Mouse (Mus musculus): ENCODE data around the gene Olfr1264. TPM values are rescaled to one million over a fixed set of nuclear protein-coding genes. Genes with fewer than 3 reads are reported as not detected.

Gene Olfr1264
- polyA plus RNA-seq (2012; rRNA removed), result not detected in 2 replicates

DNA sequence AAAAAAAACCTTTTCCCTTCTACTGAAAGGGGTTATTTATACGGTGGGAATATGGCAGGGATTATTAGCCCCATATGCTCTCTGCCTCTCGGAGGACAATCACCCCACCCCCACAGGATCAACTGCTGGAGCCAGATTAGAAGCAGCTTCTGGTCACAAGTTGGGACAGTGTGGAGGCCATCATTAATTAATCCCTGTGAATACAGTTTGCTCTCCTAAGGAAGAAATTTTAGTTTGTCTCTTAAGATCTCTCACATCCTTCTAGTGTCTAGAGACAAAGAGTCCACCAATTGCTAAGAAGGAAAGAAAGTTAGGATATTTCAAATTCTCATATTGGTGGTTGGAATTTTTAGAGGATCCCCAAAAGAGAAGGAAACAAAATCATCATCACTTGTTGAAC lies at the start of gene Olfr1264:
Gene Olfr1264 (minus strand): TSS at position 101 of the 400 bp plus-strand sequence.
- Histone ChIP-seq H3K4me3 (ENCODE audit: insufficient read depth, low read length) (no peak within 1 kb of the TSS), H3K4me1 (ENCODE audit: control insufficient read depth, insufficient read depth, low read length) (no peaks in the 10 kb centered on the region), H3K27ac (ENCODE audit: insufficient read depth, low read length) (no peak within 1 kb of the TSS)
- TF ChIP-seq POLR2A (IDR thresholded peaks at IDR 0.05; ENCODE audit: extremely low read depth, insufficient read depth, low read length) (no peak), CTCF (IDR thresholded peaks at IDR 0.05; ENCODE audit: extremely low read depth, insufficient read depth, low read length) (no peak)

DNA sequence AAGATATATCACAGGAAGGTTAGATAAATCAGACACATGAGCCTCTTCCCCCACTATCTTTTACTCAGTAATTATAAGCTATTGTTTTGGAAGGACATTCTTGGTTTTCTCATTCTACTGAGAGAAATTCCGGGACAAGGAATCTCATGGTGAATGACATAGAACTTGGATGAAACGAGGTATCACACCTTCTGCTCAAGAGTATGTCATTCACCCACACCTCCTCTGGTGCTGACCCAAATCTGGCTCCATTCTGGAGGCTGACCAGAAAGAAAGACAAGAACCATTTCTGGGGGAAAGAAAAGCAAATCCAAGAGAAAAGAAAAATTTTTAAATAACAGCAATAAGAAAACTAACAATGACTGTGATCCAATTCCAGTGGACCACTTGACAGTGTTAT lies 44.7 kb upstream of the Olfr1264 start:
- H3K4me1 ChIP-seq (ENCODE audit: control insufficient read depth, insufficient read depth, low read length), result no peaks in the 10 kb centered on the region
- H3K4me3 ChIP-seq (ENCODE audit: insufficient read depth, low read length), result no peak overlapping the region
- no peak overlapping the region for H3K27ac ChIP-seq (ENCODE audit: insufficient read depth, low read length)
- no peak for TF ChIP-seq POLR2A (IDR thresholded peaks at IDR 0.05; ENCODE audit: extremely low read depth, insufficient read depth, low read length)
- TF ChIP-seq CTCF (IDR thresholded peaks at IDR 0.05; ENCODE audit: extremely low read depth, insufficient read depth, low read length), result no peak

DNA sequence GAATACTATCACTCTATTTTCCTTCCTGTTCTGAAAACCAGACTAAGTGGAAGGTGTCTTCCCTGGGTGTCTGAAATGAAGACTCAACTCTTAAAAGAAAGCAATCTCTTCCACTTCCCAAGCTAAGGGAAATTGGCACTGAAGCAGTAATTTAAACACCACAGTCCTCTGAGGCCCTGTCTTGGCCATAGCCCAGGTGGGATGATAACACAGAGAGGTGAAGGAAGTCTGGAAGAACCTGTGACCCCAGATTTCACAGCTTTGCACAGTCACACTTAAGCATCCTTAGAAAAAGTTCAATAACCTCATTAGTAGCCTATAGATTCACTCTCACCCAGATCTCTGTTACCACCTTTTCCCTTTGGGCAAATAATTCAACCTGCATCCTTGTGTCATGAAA lies 38.1 kb upstream of the Olfr1264 start, which contains the start of gene Olfr140:
Gene Olfr140 (minus strand): TSS at position 101 of the 400 bp plus-strand sequence.
- Histone ChIP-seq H3K4me1 (ENCODE audit: control insufficient read depth, insufficient read depth, low read length) (no peaks in the 10 kb centered on the region), H3K4me3 (ENCODE audit: insufficient read depth, low read length) (no peak within 1 kb of the TSS), H3K27ac (ENCODE audit: insufficient read depth, low read length) (no peak within 1 kb of the TSS)
- TF ChIP-seq CTCF (IDR thresholded peaks at IDR 0.05; ENCODE audit: extremely low read depth, insufficient read depth, low read length) (no peak), POLR2A (IDR thresholded peaks at IDR 0.05; ENCODE audit: extremely low read depth, insufficient read depth, low read length) (no peak)

DNA sequence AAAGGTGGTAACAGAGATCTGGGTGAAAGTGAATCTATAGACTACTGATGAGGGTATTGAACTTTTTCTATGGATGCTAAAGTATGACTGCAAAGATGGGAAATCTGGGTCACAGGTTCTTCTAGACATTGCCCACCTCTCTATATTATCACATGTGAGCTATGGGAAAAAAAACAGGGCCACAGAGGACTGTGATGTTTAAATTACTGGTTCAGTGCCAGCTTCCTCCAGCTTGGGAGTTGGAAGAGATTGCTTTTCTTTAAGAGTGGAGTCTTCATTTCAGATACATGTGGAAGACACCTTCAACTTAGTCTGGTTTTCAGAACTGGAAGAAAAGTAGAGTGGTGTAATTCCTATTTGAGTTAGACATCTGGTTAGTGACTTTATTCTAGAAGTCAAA lies 9.7 kb upstream of the Olfr1264 start, which contains the start of gene Olfr1265:
Gene Olfr1265 (plus strand): TSS at position 301 of the 400 bp plus-strand sequence.
- TF ChIP-seq CTCF (IDR thresholded peaks at IDR 0.05; ENCODE audit: extremely low read depth, insufficient read depth, low read length) (no peak), POLR2A (IDR thresholded peaks at IDR 0.05; ENCODE audit: extremely low read depth, insufficient read depth, low read length) (no peak)
- Histone ChIP-seq H3K27ac (ENCODE audit: insufficient read depth, low read length) (no peak within 1 kb of the TSS), H3K4me1 (ENCODE audit: control insufficient read depth, insufficient read depth, low read length) (no peaks in the 10 kb centered on the region), H3K4me3 (ENCODE audit: insufficient read depth, low read length) (no peak within 1 kb of the TSS)

DNA sequence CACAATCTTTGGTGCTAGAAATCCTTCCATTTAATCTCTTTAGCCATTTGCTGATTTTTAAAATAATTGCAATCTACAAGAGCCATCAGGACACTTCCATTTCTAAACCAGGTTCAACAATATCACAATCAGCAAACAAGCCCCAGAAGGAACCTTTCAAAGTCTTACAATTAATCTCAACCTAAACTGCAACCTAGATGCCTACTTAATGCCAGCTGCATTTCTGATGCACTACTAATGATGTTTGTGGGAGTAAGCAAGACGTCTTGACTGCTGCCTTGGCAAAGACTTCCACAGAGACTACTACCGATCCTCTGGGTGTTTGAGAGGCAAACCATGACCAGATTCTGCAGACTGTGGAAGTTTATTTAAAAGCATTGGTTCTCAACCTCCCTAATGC lies 13.5 kb downstream of the Olfr1264 start, which contains the start of gene Olfr1263:
Gene Olfr1263 (plus strand): TSS at position 301 of the 400 bp plus-strand sequence.
- Histone ChIP-seq H3K27ac (ENCODE audit: insufficient read depth, low read length) (no peak within 1 kb of the TSS), H3K4me3 (ENCODE audit: insufficient read depth, low read length) (no peak within 1 kb of the TSS), H3K4me1 (ENCODE audit: control insufficient read depth, insufficient read depth, low read length) (no peaks in the 10 kb centered on the region)
- TF ChIP-seq POLR2A (IDR thresholded peaks at IDR 0.05; ENCODE audit: extremely low read depth, insufficient read depth, low read length) (no peak), CTCF (IDR thresholded peaks at IDR 0.05; ENCODE audit: extremely low read depth, insufficient read depth, low read length) (no peak)

DNA sequence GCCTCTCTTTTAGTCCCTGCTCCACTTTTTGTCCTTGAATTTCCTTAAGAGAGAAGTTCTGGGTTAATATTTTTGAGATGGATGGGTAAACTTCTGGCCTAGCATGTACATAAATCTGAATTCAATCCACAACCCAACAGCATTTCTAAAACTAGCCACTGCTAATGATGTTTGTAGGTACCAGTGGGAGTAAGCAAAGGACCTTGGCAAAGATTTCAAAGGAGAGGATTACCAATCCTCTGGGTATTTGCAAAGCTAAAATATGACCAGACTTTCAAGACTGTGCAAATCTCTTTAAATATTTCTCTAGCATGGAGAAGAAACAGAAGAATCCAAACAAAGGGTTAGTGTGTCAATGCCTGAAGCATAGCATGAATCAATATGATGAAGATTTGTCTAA lies 25.5 kb downstream of the Olfr1264 start, which contains the start of gene Olfr1262:
Gene Olfr1262 (plus strand): TSS at position 301 of the 400 bp plus-strand sequence.
- no peak within 1 kb of the TSS for H3K4me3 ChIP-seq (ENCODE audit: insufficient read depth, low read length)
- H3K4me1 ChIP-seq (ENCODE audit: control insufficient read depth, insufficient read depth, low read length), result no peaks in the 10 kb centered on the region
- no peak for TF ChIP-seq CTCF (IDR thresholded peaks at IDR 0.05; ENCODE audit: extremely low read depth, insufficient read depth, low read length)
- TF ChIP-seq POLR2A (IDR thresholded peaks at IDR 0.05; ENCODE audit: extremely low read depth, insufficient read depth, low read length), result no peak
- H3K27ac ChIP-seq (ENCODE audit: insufficient read depth, low read length), result no peak within 1 kb of the TSS

- TF ChIP-seq POLR2A (IDR thresholded peaks at IDR 0.05; ENCODE audit: extremely low read depth, insufficient read depth, low read length), result no peak
- no peak for TF ChIP-seq CTCF (IDR thresholded peaks at IDR 0.05; ENCODE audit: extremely low read depth, insufficient read depth, low read length)
- no peaks in the 10 kb centered on the region for H3K4me1 ChIP-seq (ENCODE audit: control insufficient read depth, insufficient read depth, low read length)
- H3K27ac ChIP-seq (ENCODE audit: insufficient read depth, low read length), result no peak within 1 kb of the TSS
- no peak within 1 kb of the TSS for H3K4me3 ChIP-seq (ENCODE audit: insufficient read depth, low read length)
These were observed 34.5 kb downstream of the Olfr1264 start, which contains the start of gene Olfr1261 for GRCm38 (mm10) chr2:89990921-89991320. Gene Olfr1261 (plus strand): TSS chr2:89991221.

DNA sequence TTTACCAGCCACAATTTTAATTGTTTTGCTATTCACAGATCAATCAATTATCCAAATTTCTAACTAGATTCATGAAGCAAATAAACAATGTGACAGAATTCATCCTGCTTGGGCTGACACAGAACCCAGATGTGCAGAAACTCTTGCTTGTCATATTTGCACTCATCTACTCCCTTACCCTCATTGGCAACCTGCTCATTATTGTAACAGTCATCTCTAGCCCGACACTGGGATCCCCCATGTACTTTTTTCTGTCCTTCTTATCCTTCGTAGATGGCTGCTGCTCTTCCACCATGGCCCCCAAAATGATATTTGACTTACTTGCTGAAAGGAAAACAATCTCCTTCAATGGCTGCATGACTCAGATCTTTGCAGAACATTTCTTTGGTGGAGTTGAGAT lies 47.7 kb downstream of the Olfr1264 start:
- Histone ChIP-seq H3K4me1 (ENCODE audit: control insufficient read depth, insufficient read depth, low read length) (no peaks in the 10 kb centered on the region), H3K4me3 (ENCODE audit: insufficient read depth, low read length) (no peak overlapping the region), H3K27ac (ENCODE audit: insufficient read depth, low read length) (no peak overlapping the region)
- TF ChIP-seq POLR2A (IDR thresholded peaks at IDR 0.05; ENCODE audit: extremely low read depth, insufficient read depth, low read length) (no peak), CTCF (IDR thresholded peaks at IDR 0.05; ENCODE audit: extremely low read depth, insufficient read depth, low read length) (no peak)

- no peak within 1 kb of the TSS for H3K4me3 ChIP-seq (ENCODE audit: insufficient read depth, low read length)
- no peak for TF ChIP-seq POLR2A (IDR thresholded peaks at IDR 0.05; ENCODE audit: extremely low read depth, insufficient read depth, low read length)
- no peak for TF ChIP-seq CTCF (IDR thresholded peaks at IDR 0.05; ENCODE audit: extremely low read depth, insufficient read depth, low read length)
- H3K27ac ChIP-seq (ENCODE audit: insufficient read depth, low read length), result no peak within 1 kb of the TSS
- H3K4me1 ChIP-seq (ENCODE audit: control insufficient read depth, insufficient read depth, low read length), result no peaks in the 10 kb centered on the region
These were observed 51.2 kb downstream of the Olfr1264 start, which contains the start of gene Olfr1260 for GRCm38 (mm10) chr2:89974184-89974583. Gene Olfr1260 (plus strand): TSS chr2:89974340.

Other genes with a start within 250 kb of the Olfr1264 start
- gene Olfr1254, start 232.0 kb downstream of the Olfr1264 start, polyA plus RNA-seq (2012; rRNA removed), result not detected in 2 replicates
- gene Olfr1255, start 213.5 kb downstream of the Olfr1264 start, polyA plus RNA-seq (2012; rRNA removed), result not detected in 2 replicates
- gene Olfr1256, start 184.0 kb downstream of the Olfr1264 start, polyA plus RNA-seq (2012; rRNA removed), result not detected in 2 replicates
- gene Olfr48, start 177.4 kb downstream of the Olfr1264 start, polyA plus RNA-seq (2012; rRNA removed), result not detected in 2 replicates
- gene Olfr1257, start 147.1 kb downstream of the Olfr1264 start, polyA plus RNA-seq (2012; rRNA removed), result not detected in 2 replicates
- gene Olfr1258, start 98.3 kb downstream of the Olfr1264 start, polyA plus RNA-seq (2012; rRNA removed), result not detected in 2 replicates
- not detected in 2 replicates for gene Olfr1259, start 76.9 kb downstream of the Olfr1264 start, polyA plus RNA-seq (2012; rRNA removed)
- not detected in 2 replicates for gene Olfr1260, start 51.2 kb downstream of the Olfr1264 start, polyA plus RNA-seq (2012; rRNA removed)
- not detected in 2 replicates for gene Olfr1261, start 34.4 kb downstream of the Olfr1264 start, polyA plus RNA-seq (2012; rRNA removed)
- gene Olfr1262, start 25.4 kb downstream of the Olfr1264 start, polyA plus RNA-seq (2012; rRNA removed), result not detected in 2 replicates
- gene Olfr1263, start 13.4 kb downstream of the Olfr1264 start, polyA plus RNA-seq (2012; rRNA removed), result not detected in 2 replicates
- gene Olfr1265, start 9.8 kb upstream of the Olfr1264 start, polyA plus RNA-seq (2012; rRNA removed), result not detected in 2 replicates
- gene Olfr140, start 38.0 kb upstream of the Olfr1264 start, polyA plus RNA-seq (2012; rRNA removed), result not detected in 2 replicates
- not detected in 2 replicates for gene Olfr1269, start 95.8 kb upstream of the Olfr1264 start, polyA plus RNA-seq (2012; rRNA removed)
- gene Olfr32, start 116.7 kb upstream of the Olfr1264 start, polyA plus RNA-seq (2012; rRNA removed), result not detected in 2 replicates
- gene Olfr1270, start 127.5 kb upstream of the Olfr1264 start, polyA plus RNA-seq (2012; rRNA removed), result not detected in 2 replicates
- not detected in 2 replicates for gene Olfr1506, start 198.9 kb upstream of the Olfr1264 start, polyA plus RNA-seq (2012; rRNA removed)
- gene Olfr142, start 232.0 kb upstream of the Olfr1264 start, polyA plus RNA-seq (2012; rRNA removed), result not detected in 2 replicates
- gene Olfr1271, start 245.5 kb upstream of the Olfr1264 start, polyA plus RNA-seq (2012; rRNA removed), result not detected in 2 replicates

Measured in cortical plate, adult 2 months (tissue).